Mouse (Mus musculus) small intestine, adult 2 months (tissue): ENCODE data around the gene Rps26. TPM values are rescaled to one million over a fixed set of nuclear protein-coding genes. Genes with fewer than 3 reads are reported as not detected.
A peak's percentile ranks its signal among the peaks of the same experiment; 100 is the strongest.

ENCODE experiments used
- H3K27ac ChIP-seq: fragments of 200-500 bp; 2 replicates; pipeline ENCODE4 v1.5.1; 2012; ENCODE audit warnings: low read depth, low read length, control low read depth, inconsistent platforms; ENCODE audit not compliant: insufficient read depth
- H3K27me3 ChIP-seq: fragments of 200-500 bp; 2 replicates; pipeline ENCODE4 v1.6.1; 2012; ENCODE audit warnings: mild to moderate bottlenecking, moderate library complexity, low read length, inconsistent platforms; ENCODE audit not compliant: control insufficient read depth, insufficient read depth
- H3K36me3 ChIP-seq: fragments of 200-500 bp; 2 replicates; pipeline ENCODE4 v1.6.1; 2012; ENCODE audit warnings: mild to moderate bottlenecking, low read length, control low read depth, inconsistent platforms; ENCODE audit not compliant: control insufficient read depth, insufficient read depth
- H3K4me1 ChIP-seq: fragments of 200-500 bp; 2 replicates; pipeline ENCODE4 v1.6.1; 2012; ENCODE audit warnings: low read length, inconsistent platforms, mixed read lengths; ENCODE audit not compliant: control insufficient read depth, insufficient read depth, insufficient read length
- H3K4me3 ChIP-seq: fragments of 200-500 bp; 2 replicates; pipeline ENCODE4 v1.5.1; 2012; ENCODE audit warnings: low read depth, mild to moderate bottlenecking, control low read depth, inconsistent platforms, low read length, moderate library complexity
- CTCF ChIP-seq: fragments of 200-500 bp; IDR thresholded peaks from 2 replicates; pipeline ENCODE4 v1.5.1; 2012; ENCODE audit warnings: low read depth, mild to moderate bottlenecking, control low read depth, inconsistent platforms, low read length, moderate library complexity, mixed read lengths; ENCODE audit not compliant: insufficient replicate concordance, insufficient read length; ENCODE audit errors: extremely low read depth
- POLR2A ChIP-seq: fragments of 200-500 bp; IDR thresholded peaks from 2 replicates; pipeline ENCODE4 v1.6.1; 2012; ENCODE audit warnings: low read depth, mild to moderate bottlenecking, control low read depth, inconsistent platforms, low read length, moderate library complexity
- WGBS: fragments of 180-500 bp; shearing (Covaris S2); methylation state at CpG from one replicate; pipeline ENCODE4 v1.1.7; 2018; 5-methylcytosine and 5-hydroxymethylcytosine counted together
- polyA plus RNA-seq: library from polyadenylated mRNA; depleted of rRNA; stranded (reverse); fragments of >200 nt; gene quantifications from 2 replicates; pipeline ENCODE4 v1.2.3, GENCODE M21; 2012

Rps26 gene
- polyA plus RNA-seq, 1 experiment, result 930 TPM

GRCm38 (mm10) chr10:128588775-128589463 is 37.6 kb downstream of the Rps26 start:
- no peak for TF ChIP-seq CTCF
- peaks cover 13% of the 10 kb centered on the region; the same call in 1 of the 2 replicates for H3K4me1 ChIP-seq
- peaks cover 16% of the 10 kb centered on the region for H3K36me3 ChIP-seq
- H3K27me3 ChIP-seq, result no peaks in the 10 kb centered on the region
- H3K4me3 ChIP-seq, result peak overlapping the region; percentile 88
- H3K27ac ChIP-seq, result peak overlapping the region; percentile 95
- WGBS, result 3% methylated on average over 23 of the region's 23 CpGs

GRCm38 (mm10) chr10:128588136-128588535 is 38.4 kb downstream of the Rps26 start:
- Histone ChIP-seq H3K36me3 (peaks cover 20% of the 10 kb centered on the region), H3K4me3 (peak overlapping the region; percentile 88), H3K4me1 (peaks cover 19% of the 10 kb centered on the region; the same call in 1 of the 2 replicates), H3K27me3 (no peaks in the 10 kb centered on the region), H3K27ac (peak overlapping the region; percentile 95)
- no peak for TF ChIP-seq CTCF
- no peak for TF ChIP-seq POLR2A
- WGBS, result 4% methylated on average over 1 of the region's 1 CpGs

DNA sequence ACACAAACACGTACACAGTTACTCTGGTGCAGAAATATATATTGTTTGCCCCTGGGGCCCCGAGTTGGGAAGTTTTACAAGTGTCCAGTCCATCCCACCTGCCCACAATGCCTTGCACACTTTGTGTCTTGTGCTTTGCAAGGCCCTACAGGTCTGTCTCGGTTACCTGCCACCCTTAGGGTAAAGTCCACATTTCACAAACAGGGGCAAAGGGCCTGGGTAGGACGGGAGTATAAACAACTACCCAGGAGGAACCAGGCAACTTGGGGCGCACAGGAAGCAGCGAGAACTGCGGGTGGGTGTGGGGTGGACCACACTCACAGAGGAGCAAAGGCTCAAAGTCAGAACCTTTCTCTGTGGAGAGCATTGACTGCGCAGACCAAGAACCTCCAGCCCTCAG is 38.9 kb downstream of the Rps26 start:
- H3K4me1 ChIP-seq, result peaks cover 19% of the 10 kb centered on the region
- H3K27me3 ChIP-seq, result no peaks in the 10 kb centered on the region
- H3K27ac ChIP-seq, result peak overlapping the region; percentile 95
- WGBS, result 15% methylated on average over 8 of the region's 8 CpGs
- peaks cover 25% of the 10 kb centered on the region for H3K36me3 ChIP-seq
- H3K4me3 ChIP-seq, result peak overlapping the region; percentile 88
- TF ChIP-seq CTCF (no peak), POLR2A (peak; percentile 69)

- 13% methylated on average over 4 of the region's 4 CpGs for WGBS
- Histone ChIP-seq H3K27me3 (no peaks in the 10 kb centered on the region), H3K27ac (peak overlapping the region; percentile 95), H3K36me3 (peaks cover 28% of the 10 kb centered on the region), H3K4me3 (peak overlapping the region; percentile 88), H3K4me1 (peaks cover 18% of the 10 kb centered on the region)
- TF ChIP-seq POLR2A (no peak), CTCF (no peak)
These were observed 39.4 kb downstream of the Rps26 start for GRCm38 (mm10) chr10:128587120-128587519.

- WGBS, result 19% methylated on average over 1 of the region's 1 CpGs
- peak overlapping the region; percentile 95 for H3K27ac ChIP-seq
- H3K27me3 ChIP-seq, result no peaks in the 10 kb centered on the region
- no peak for TF ChIP-seq POLR2A
- no peak for TF ChIP-seq CTCF
- peaks cover 33% of the 10 kb centered on the region for H3K36me3 ChIP-seq
- H3K4me1 ChIP-seq, result peaks cover 18% of the 10 kb centered on the region
- peak overlapping the region; percentile 88 for H3K4me3 ChIP-seq
These were observed 40.0 kb downstream of the Rps26 start for GRCm38 (mm10) chr10:128586546-128586945.

DNA sequence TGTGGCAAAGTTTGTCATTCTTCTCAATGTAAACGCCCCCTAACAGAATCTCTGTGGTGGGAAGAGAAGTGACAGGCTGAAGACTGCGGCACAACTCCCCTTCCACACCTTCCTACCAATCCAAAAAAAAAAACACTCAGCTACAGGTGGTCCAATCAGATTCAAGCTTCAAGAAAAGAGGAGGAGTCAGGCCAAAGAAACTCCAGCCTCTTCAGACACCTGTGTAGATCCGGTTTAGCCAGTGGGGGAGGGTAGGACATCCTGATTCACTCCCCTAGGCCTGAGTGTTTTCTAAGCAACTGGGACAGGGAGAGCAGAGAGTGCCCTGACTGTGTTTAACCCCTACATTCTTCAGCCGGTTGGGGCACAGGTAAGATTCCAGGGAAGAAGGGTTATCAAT is 42.2 kb downstream of the Rps26 start:
- Histone ChIP-seq H3K27ac (peak overlapping the region; percentile 75), H3K27me3 (no peaks in the 10 kb centered on the region), H3K4me3 (peak overlapping the region; percentile 33), H3K4me1 (peaks cover 21% of the 10 kb centered on the region), H3K36me3 (peaks cover 42% of the 10 kb centered on the region)
- TF ChIP-seq CTCF, result no peak
- TF ChIP-seq POLR2A, result no peak
- WGBS, result 10% methylated on average over 4 of the region's 4 CpGs

- H3K36me3 ChIP-seq, result peaks cover 47% of the 10 kb centered on the region
- H3K27ac ChIP-seq, result peak overlapping the region; percentile 59
- H3K4me3 ChIP-seq, result peak overlapping the region; percentile 3; the same call in 1 of the 2 replicates
- 32% methylated on average over 7 of the region's 7 CpGs for WGBS
- no peaks in the 10 kb centered on the region for H3K27me3 ChIP-seq
- peaks cover 24% of the 10 kb centered on the region for H3K4me1 ChIP-seq
- no peak for TF ChIP-seq CTCF
- TF ChIP-seq POLR2A, result 0 out of 2 replicates have a peak, but pooled peaks have one; percentile 15
These were observed 42.9 kb downstream of the Rps26 start for GRCm38 (mm10) chr10:128583644-128584043.
